Mouse (Mus musculus) ES-E14 (cell line): ENCODE data around the gene Ccdc148. TPM values are rescaled to one million over a fixed set of nuclear protein-coding genes. Genes with fewer than 3 reads are reported as not detected.
A peak's percentile ranks its signal among the peaks of the same experiment; 100 is the strongest.

ENCODE experiments used
- DNase-seq: peaks from one replicate; pipeline ENCODE4 v3.0.0-alpha.2; 2013; ENCODE audit warnings: low read depth, low spot score
- H3K27ac ChIP-seq: 2 replicates; pipeline ENCODE4 v1.5.1; 2012; ENCODE audit warnings: low read depth, mild to moderate bottlenecking, low read length, moderate library complexity, mixed read lengths; ENCODE audit not compliant: poor library complexity, insufficient read depth, severe bottlenecking
- H3K36me3 ChIP-seq: 2 replicates; pipeline ENCODE4 v1.6.1; 2012; ENCODE audit warnings: mild to moderate bottlenecking, low read length, moderate library complexity, mixed read lengths; ENCODE audit not compliant: control insufficient read depth, poor library complexity, insufficient read depth, severe bottlenecking
- H3K4me1 ChIP-seq, 2 experiments: fragments of 150-350 bp in 1 of 2; sonication (generic) in 1 of 2; 2 replicates each; pipeline ENCODE4 v1.6.1; 2012; ENCODE audit warnings: low read length in 2 of 2, mild to moderate bottlenecking in 1 of 2, mixed read lengths in 1 of 2; ENCODE audit not compliant: control insufficient read depth in 2 of 2, insufficient read depth in 2 of 2, poor library complexity in 1 of 2
- H3K4me3 ChIP-seq, 2 experiments: fragments of 150-350 bp in 1 of 2; sonication (generic) in 1 of 2; 2 replicates each; pipeline ENCODE4 v1.5.1; 2012; ENCODE audit warnings: low read length in 2 of 2, low read depth in 1 of 2, mild to moderate bottlenecking in 1 of 2, mixed read lengths in 1 of 2; ENCODE audit not compliant: insufficient read depth in 1 of 2, poor library complexity in 1 of 2, severe bottlenecking in 1 of 2
- H3K9ac ChIP-seq: 2 replicates; pipeline ENCODE4 v1.6.1; 2012; ENCODE audit warnings: low read depth, mild to moderate bottlenecking, low read length, mixed read lengths; ENCODE audit not compliant: poor library complexity, insufficient read depth, severe bottlenecking
- H3K9me3 ChIP-seq: fragments of 150-350 bp; sonication (generic); 2 replicates; pipeline ENCODE4 v1.6.1; 2012; ENCODE audit warnings: low read depth, mild to moderate bottlenecking, low read length; ENCODE audit not compliant: control insufficient read depth, insufficient read depth
- CHD2 ChIP-seq: IDR thresholded peaks from 2 replicates; pipeline ENCODE4 v1.6.1; 2014; ENCODE audit warnings: mild to moderate bottlenecking, low read depth, low read length, inconsistent platforms
- HCFC1 ChIP-seq: IDR thresholded peaks from 2 replicates; pipeline ENCODE4 v1.6.1; 2012; ENCODE audit warnings: low read length, inconsistent platforms, borderline replicate concordance; ENCODE audit not compliant: insufficient read depth
- MAFK ChIP-seq: IDR thresholded peaks from 2 replicates; pipeline ENCODE4 v1.6.1; 2014; ENCODE audit warnings: mild to moderate bottlenecking, low read depth, low read length, inconsistent platforms; ENCODE audit not compliant: insufficient read depth
- ZC3H11A ChIP-seq: IDR thresholded peaks from 2 replicates; pipeline ENCODE4 v1.6.1; 2012; ENCODE audit warnings: low read depth, mild to moderate bottlenecking, inconsistent platforms, low read length, borderline replicate concordance
- ZNF384 ChIP-seq: IDR thresholded peaks from 2 replicates; pipeline ENCODE4 v1.6.1; 2012; ENCODE audit warnings: low read depth, low read length, inconsistent platforms
- in situ Hi-C, 2 experiments: fragments of 600-800 bp; cut with MboI; formaldehyde crosslinking; loops; one replicate each; pipeline ENCODE4 v1.15.1; 2025; ENCODE audit warnings: low sequenced_read_pairs in 2 of 2, inconsistent platforms in 1 of 2; ENCODE audit not compliant: unreplicated experiment in 2 of 2
- total RNA-seq: library from RNA; depleted of rRNA; stranded (reverse); fragments of 300-350 nt; gene quantifications from 2 replicates; pipeline ENCODE4 v1.2.3, GENCODE M21; 2012

Ccdc148 gene
- total RNA-seq, 1 experiment = 0.27 TPM

DNA sequence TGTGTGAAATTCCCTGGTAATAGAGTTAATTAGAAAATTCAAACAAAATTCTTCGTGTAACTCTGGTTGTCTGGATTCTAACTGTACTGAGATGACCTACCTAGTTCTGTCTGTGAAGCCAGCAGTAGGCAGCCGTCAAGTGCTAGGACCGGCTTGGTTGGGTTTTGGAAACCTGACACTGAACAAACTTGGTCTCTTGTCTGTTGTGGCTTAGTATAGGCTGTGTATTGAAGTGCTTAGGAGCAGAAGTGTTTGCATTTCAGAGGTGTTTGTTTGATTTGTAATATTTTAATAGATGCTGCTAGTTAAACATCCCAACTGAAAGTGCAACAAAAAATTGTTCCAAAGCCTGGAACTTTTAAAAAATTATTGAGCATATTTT is 9.7 kb upstream of the Ccdc148 start:
- TF ChIP-seq ZC3H11A = no peak
- TF ChIP-seq CHD2 = no peak
- no peak for TF ChIP-seq ZNF384
- TF ChIP-seq HCFC1 = no peak
- Histone ChIP-seq H3K27ac (no peak overlapping the region; the same call in 1 of the 2 replicates), H3K4me1 (peaks cover 2 to 21% of the 10 kb centered on the region in 2 experiments; a peak in 3 of 4 replicates), H3K4me3 (no peak overlapping the region), H3K9ac (no peak overlapping the region), H3K9me3 (no peaks in the 10 kb centered on the region), H3K36me3 (no peaks in the 10 kb centered on the region)
- no peak for DNase-seq
- in situ Hi-C loops = no loop called here

GRCm38 (mm10) chr2:59169572-59170207 is 9.2 kb upstream of the Ccdc148 start:
- no peak for DNase-seq
- Histone ChIP-seq H3K9me3 (no peaks in the 10 kb centered on the region), H3K36me3 (no peaks in the 10 kb centered on the region), H3K27ac (no peak overlapping the region), H3K4me1 (peaks cover 2 to 21% of the 10 kb centered on the region in 2 experiments; a peak in 3 of 4 replicates), H3K4me3 (no peak overlapping the region), H3K9ac (no peak overlapping the region)
- no peak for TF ChIP-seq CHD2
- no peak for TF ChIP-seq ZC3H11A
- in situ Hi-C loops = no loop called here

- H3K27ac ChIP-seq = no peak overlapping the region; the same call in 1 of the 2 replicates
- no peak overlapping the region for H3K4me3 ChIP-seq
- no peak for DNase-seq
- no peaks in the 10 kb centered on the region for H3K9me3 ChIP-seq
- in situ Hi-C loops = no loop called here
- TF ChIP-seq ZC3H11A = no peak
- TF ChIP-seq ZNF384 = no peak
- H3K4me1 ChIP-seq = peaks cover 5 to 22% of the 10 kb centered on the region in 2 experiments; a peak in 3 of 4 replicates
- H3K9ac ChIP-seq = no peak overlapping the region
- no peaks in the 10 kb centered on the region for H3K36me3 ChIP-seq
Observed at GRCm38 (mm10) chr2:59167830-59168229, 7.3 kb upstream of the Ccdc148 start.

GRCm38 (mm10) chr2:59166976-59167375 is 6.5 kb upstream of the Ccdc148 start:
- Histone ChIP-seq H3K36me3 (no peaks in the 10 kb centered on the region), H3K9me3 (no peaks in the 10 kb centered on the region), H3K27ac (no peak overlapping the region), H3K9ac (no peak overlapping the region), H3K4me3 (no peak overlapping the region), H3K4me1 (peaks cover 3 to 23% of the 10 kb centered on the region in 2 experiments; a peak in 3 of 4 replicates)
- in situ Hi-C loops = no loop called here
- no peak for DNase-seq
- TF ChIP-seq CHD2 (no peak), ZC3H11A (no peak), MAFK (no peak), HCFC1 (no peak), ZNF384 (no peak)

DNA sequence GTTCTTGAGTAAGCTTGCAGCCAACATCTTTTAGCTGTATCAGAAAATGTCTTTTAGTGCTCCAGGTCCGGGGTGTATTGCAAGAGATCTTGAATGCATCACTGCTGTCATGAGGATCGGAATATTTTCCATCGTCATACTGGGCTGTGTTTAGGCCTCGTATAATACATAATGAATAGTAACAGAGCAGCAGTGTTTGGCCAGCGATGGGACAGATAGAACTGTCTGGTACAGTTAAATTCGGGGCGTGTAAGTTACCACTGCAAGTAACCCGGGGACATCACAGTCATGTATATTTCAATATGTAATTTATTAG is 1.8 kb upstream of the Ccdc148 start:
- in situ Hi-C loops = no loop called here
- Histone ChIP-seq H3K36me3 (no peaks in the 10 kb centered on the region), H3K4me1 (peaks cover 3 to 7% of the 10 kb centered on the region in 2 experiments; a peak in 3 of 4 replicates), H3K4me3 (peak overlapping the region; percentile 87 to 88; a peak in 3 of 4 replicates), H3K27ac (no peak overlapping the region), H3K9me3 (no peaks in the 10 kb centered on the region), H3K9ac (no peak overlapping the region; the same call in 1 of the 2 replicates)
- TF ChIP-seq CHD2 (no peak), ZNF384 (no peak), HCFC1 (no peak), ZC3H11A (no peak)
- DNase-seq = no peak
